ENCODE assay signal across 16 mouse cellular contexts in the genomic region with DNA sequence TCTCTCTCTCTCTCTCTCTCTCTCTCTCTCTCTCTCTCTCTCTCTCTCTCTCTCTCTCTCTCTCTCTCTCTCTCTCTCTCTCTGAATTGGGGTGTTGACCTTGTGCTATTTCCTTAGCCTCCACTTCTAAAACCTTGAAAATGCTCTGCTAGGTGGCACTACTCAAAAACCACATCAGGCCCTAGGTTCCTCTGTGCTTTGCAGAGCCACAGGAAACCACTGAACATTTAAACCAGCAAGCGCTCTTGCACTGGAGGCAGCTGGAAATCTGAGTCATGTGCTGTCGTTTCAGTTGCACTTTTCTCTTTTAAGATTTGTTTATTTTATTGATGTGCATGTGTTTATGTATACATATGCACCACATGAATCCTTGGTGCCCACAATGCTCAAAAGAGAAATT. TPM values are rescaled to one million over a fixed set of nuclear protein-coding genes. Genes with fewer than 3 reads are reported as not detected.
DNase-seq lines count a peak whose midpoint lies in the region; ATAC-seq lines count a peak whose summit lies in the region.
"Had no signal": no experiment of that assay in that cellular context is flagged by ENCODE, and none has a peak within 500 bp of the region (broad histone marks: within the 10 kb centered on the region; RNA-seq: fewer than 3 reads in every experiment).

No protein-coding gene starts in this region.

- H3K4me1 ChIP-seq in hindbrain, embryonic 16.5 days (ENCODE audit: control insufficient read depth, insufficient read depth, low read depth, low read length) = no peaks in the 10 kb centered on the region
- H3K4me1 ChIP-seq in intestine, embryonic 16.5 days (ENCODE audit: control insufficient read depth, insufficient read depth, low read length) = no peaks in the 10 kb centered on the region
- H3K4me1 ChIP-seq: embryonic facial prominence, embryonic 15.5 days; intestine, embryonic 15.5 days had no signal

- H3K4me2 ChIP-seq in hindbrain, embryonic 16.5 days (ENCODE audit: low read length) = no peak overlapping the region
- H3K4me2 ChIP-seq in intestine, embryonic 16.5 days (ENCODE audit: low read depth, low read length) = no peak overlapping the region
- H3K4me2 ChIP-seq: embryonic facial prominence, embryonic 15.5 days; intestine, embryonic 15.5 days; lung, embryonic 14.5 days had no signal

- H3K27ac ChIP-seq in hindbrain, embryonic 16.5 days (ENCODE audit: low read depth, low read length) = no peak overlapping the region
- no peak overlapping the region for H3K27ac ChIP-seq in intestine, embryonic 16.5 days (ENCODE audit: low read length)
- H3K27ac ChIP-seq: embryonic facial prominence, embryonic 15.5 days; hindbrain, embryonic 10.5 days; intestine, embryonic 15.5 days had no signal

- 57% methylated on average over 2 of the region's 2 CpGs for WGBS in hindbrain, embryonic 16.5 days
- WGBS in intestine, embryonic 16.5 days = 44% methylated on average over 2 of the region's 2 CpGs

- no peak overlapping the region for H3K4me3 ChIP-seq in hindbrain, embryonic 16.5 days (ENCODE audit: low read length)
- H3K4me3 ChIP-seq in intestine, embryonic 16.5 days (ENCODE audit: low read length) = no peak overlapping the region
- H3K4me3 ChIP-seq: embryonic facial prominence, embryonic 15.5 days; hindbrain, embryonic 10.5 days; intestine, embryonic 15.5 days had no signal

- DNase-seq in CD8-positive naive resting alpha-beta T cell, adult 2 months (ENCODE audit: low read depth in 2 of 2, low spot score in 2 of 2) = peak; percentile 50 to 60
- DNase-seq in thymus, postnatal 4 days = peak; percentile 43
- no peak for DNase-seq in adrenal gland, postnatal 14 days
- DNase-seq: adrenal gland, adult 8-10 months; cerebellum, adult 2 months; gastrocnemius, postnatal 36 days; kidney, postnatal 14 days; lung, embryonic 14.5 days; right cerebral cortex, postnatal 14 days had no signal

- H3K9ac ChIP-seq in hindbrain, embryonic 16.5 days (ENCODE audit: low read depth, low read length) = no peak overlapping the region
- H3K9ac ChIP-seq in intestine, embryonic 16.5 days (ENCODE audit: low read depth, low read length) = no peak overlapping the region
- H3K9ac ChIP-seq: embryonic facial prominence, embryonic 15.5 days; intestine, embryonic 15.5 days; lung, embryonic 14.5 days had no signal

- H3K27me3 ChIP-seq in hindbrain, embryonic 16.5 days (replicated peaks; ENCODE audit: control insufficient read depth, insufficient read depth, low read length) = no peaks in the 10 kb centered on the region
- no peaks in the 10 kb centered on the region for H3K27me3 ChIP-seq in intestine, embryonic 16.5 days (replicated peaks; ENCODE audit: control insufficient read depth, insufficient read depth, low read length)
- H3K27me3 ChIP-seq: embryonic facial prominence, embryonic 15.5 days; intestine, embryonic 15.5 days had no signal

- H3K9me3 ChIP-seq in hindbrain, embryonic 16.5 days (ENCODE audit: control insufficient read depth, low read length) = no peaks in the 10 kb centered on the region
- no peaks in the 10 kb centered on the region for H3K9me3 ChIP-seq in intestine, embryonic 16.5 days (ENCODE audit: control insufficient read depth, low read length)
- H3K9me3 ChIP-seq: embryonic facial prominence, embryonic 15.5 days; hindbrain, embryonic 10.5 days; intestine, embryonic 15.5 days had no signal

- H3K36me3 ChIP-seq in hindbrain, embryonic 16.5 days (ENCODE audit: control insufficient read depth, insufficient read depth, low read length) = no peaks in the 10 kb centered on the region
- H3K36me3 ChIP-seq in intestine, embryonic 16.5 days (ENCODE audit: control insufficient read depth, insufficient read depth, low read length) = no peaks in the 10 kb centered on the region
- H3K36me3 ChIP-seq: embryonic facial prominence, embryonic 15.5 days; hindbrain, embryonic 10.5 days; intestine, embryonic 15.5 days had no signal

- peak; percentile 58 for ATAC-seq in granulocyte monocyte progenitor cell, adult 5-6 weeks (replicated peaks; ENCODE audit: poor library complexity, severe bottlenecking)
- ATAC-seq in neutrophil, adult 5-6 weeks (ENCODE audit: extremely low read depth, insufficient number of reproducible peaks, low FRiP score, poor library complexity, severe bottlenecking) = peak; percentile 36; the same call in 1 of the 2 replicates
- ATAC-seq in hindbrain, embryonic 16.5 days = no peak
- no peak for ATAC-seq in intestine, embryonic 16.5 days
- ATAC-seq: intestine, embryonic 15.5 days had no signal

RNA-seq across cellular contexts. Expression of a gene that starts 59.6 kb away (rescaled TPM):
- 22.8 and 29.6 TPM in 2 replicates for total RNA-seq in granulocyte monocyte progenitor cell, adult 5-6 weeks (2014; fragmentation: Nextera tagmentation)
- 30.9 and 33.7 TPM in 2 replicates for total RNA-seq in granulocyte monocyte progenitor cell, adult 5-6 weeks (2017)
- total RNA-seq in neutrophil, adult 5-6 weeks (2017) = 51.9 and 53.0 TPM in 2 replicates
- 28.8 and 33.3 TPM in 2 replicates for total RNA-seq in adrenal gland, postnatal 14 days (2021)
- polyA plus RNA-seq in hindbrain, embryonic 16.5 days (2015; fragmentation: Nextera tagmentation; extraction: Ambion mirVana) = 20.2 and 20.3 TPM in 2 replicates
- 28.8 and 30.7 TPM in 2 replicates for polyA plus RNA-seq in intestine, embryonic 16.5 days (2015; fragmentation: Nextera tagmentation; extraction: Ambion mirVana)

Comparison
In these comparisons a context has a peak if more than half of its experiments do, and no peak if none do; other contexts are left out.
1. ATAC-seq: peak in granulocyte monocyte progenitor cell, adult 5-6 weeks (single experiment) and neutrophil, adult 5-6 weeks (single experiment); none in hindbrain, embryonic 16.5 days (single experiment) and intestine, embryonic 16.5 days (single experiment).